Mouse (Mus musculus) intestine, embryonic 15.5 days (tissue): ENCODE measurements around the gene Ankk1. TPM values are rescaled to one million over a fixed set of nuclear protein-coding genes. Genes with fewer than 3 reads are reported as not detected.

Experiments used
- ATAC-seq: fragments of 200-750 bp; cut with Nextera tagmentation; 2 replicates; pipeline ENCODE4 v1.8.0; 2017; ENCODE audit warnings: moderate TSS enrichment, moderate library complexity
- H3K27ac ChIP-seq: fragments of 300-500 bp; sonication (generic); 2 replicates; pipeline ENCODE4 v1.5.1; 2015; ENCODE audit warnings: mild to moderate bottlenecking, inconsistent platforms
- H3K27me3 ChIP-seq: fragments of 300-500 bp; sonication (generic); replicated peaks from 2 replicates; pipeline ENCODE4 v1.6.1; 2015; ENCODE audit warnings: inconsistent platforms
- H3K36me3 ChIP-seq: fragments of 300-500 bp; sonication (generic); 2 replicates; pipeline ENCODE4 v1.6.1; 2015; ENCODE audit warnings: inconsistent platforms
- H3K4me1 ChIP-seq: fragments of 300-500 bp; sonication (generic); replicated peaks from 2 replicates; pipeline ENCODE4 v1.6.1; 2015; ENCODE audit warnings: inconsistent platforms
- H3K4me2 ChIP-seq: fragments of 300-500 bp; sonication (generic); replicated peaks from 2 replicates; pipeline ENCODE4 v1.6.1; 2015; ENCODE audit warnings: mild to moderate bottlenecking, inconsistent platforms
- H3K4me3 ChIP-seq: fragments of 300-500 bp; sonication (generic); replicated peaks from 2 replicates; pipeline ENCODE4 v1.5.1; 2015; ENCODE audit warnings: inconsistent platforms
- H3K9ac ChIP-seq: fragments of 300-500 bp; sonication (generic); 2 replicates; pipeline ENCODE4 v1.6.1; 2015; ENCODE audit warnings: inconsistent platforms
- H3K9me3 ChIP-seq: fragments of 300-500 bp; sonication (generic); 2 replicates; pipeline ENCODE4 v1.6.1; 2016; ENCODE audit warnings: inconsistent platforms
- WGBS: fragments of 180-500 bp; shearing (Covaris S2); methylation state at CpG from one replicate; pipeline ENCODE4 v1.1.7; 2015; 5-methylcytosine and 5-hydroxymethylcytosine counted together
- polyA plus RNA-seq: library from polyadenylated mRNA; unstranded; fragments of >200 nt; fragmentation: Nextera tagmentation; extraction: Ambion mirVana; gene quantifications from 2 replicates; pipeline ENCODE4 v1.2.1, GENCODE M21; 2015

The Ankk1 gene
- not detected in 2 replicates for polyA plus RNA-seq

DNA sequence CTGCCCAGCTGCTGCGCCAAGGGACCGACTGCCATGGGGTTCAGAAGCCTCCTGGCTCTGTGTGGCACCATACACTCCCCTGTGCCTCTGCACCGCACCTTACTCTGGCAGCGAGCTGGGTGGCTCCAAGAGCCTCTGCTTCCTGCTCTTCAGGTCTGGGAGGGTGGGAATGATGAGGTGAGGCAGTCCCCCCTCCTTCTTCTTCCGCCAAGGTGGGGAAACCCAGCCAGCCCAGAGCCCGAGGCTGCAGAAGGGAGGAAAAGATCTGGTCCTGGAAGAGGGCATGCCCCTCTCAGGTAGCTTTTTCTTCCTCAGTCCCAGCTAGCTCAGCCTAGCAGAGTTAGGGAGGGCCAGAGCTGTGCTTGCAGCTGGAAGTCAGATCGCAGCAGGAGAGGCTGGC is at the start of gene Ankk1:
TSS of gene Ankk1 (minus strand) at position 101 of the 400 bp plus-strand sequence.
- Histone ChIP-seq H3K27ac (no peak within 1 kb of the TSS), H3K9ac (no peak within 1 kb of the TSS), H3K4me2 (no peak within 1 kb of the TSS), H3K4me3 (no peak within 1 kb of the TSS), H3K27me3 (no peaks in the 10 kb centered on the region), H3K36me3 (no peaks in the 10 kb centered on the region), H3K4me1 (no peaks in the 10 kb centered on the region), H3K9me3 (no peaks in the 10 kb centered on the region)
- ATAC-seq, result no peak
- 77% methylated on average over 7 of the region's 7 CpGs for WGBS

DNA sequence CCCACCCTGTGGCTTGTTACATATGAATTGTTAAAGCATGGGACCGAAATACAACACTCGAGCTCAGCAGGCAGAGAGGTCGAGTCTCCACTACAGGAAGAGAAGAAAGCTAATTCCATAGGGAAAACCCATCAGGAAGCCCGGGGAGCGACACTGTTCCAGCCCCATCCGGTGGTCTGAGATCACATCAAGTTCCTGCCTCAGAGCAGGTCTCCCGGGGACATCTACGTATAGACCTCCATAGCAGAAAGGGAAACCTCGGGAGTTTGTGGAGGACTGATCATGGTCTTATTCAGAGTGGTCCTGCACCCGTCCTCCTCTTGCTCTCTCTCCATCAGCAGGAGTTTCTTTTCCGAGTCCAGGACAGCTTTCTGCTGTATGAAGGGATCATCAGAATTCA is 45.3 kb upstream of the Ankk1 start:
- no peak for ATAC-seq
- H3K36me3 ChIP-seq, result no peaks in the 10 kb centered on the region
- H3K27me3 ChIP-seq, result no peaks in the 10 kb centered on the region
- H3K4me3 ChIP-seq, result no peak overlapping the region
- no peaks in the 10 kb centered on the region for H3K4me1 ChIP-seq
- no peak overlapping the region for H3K9ac ChIP-seq
- H3K4me2 ChIP-seq, result no peak overlapping the region
- H3K9me3 ChIP-seq, result no peaks in the 10 kb centered on the region
- 62% methylated on average over 11 of the region's 11 CpGs for WGBS
- H3K27ac ChIP-seq, result no peak overlapping the region

DNA sequence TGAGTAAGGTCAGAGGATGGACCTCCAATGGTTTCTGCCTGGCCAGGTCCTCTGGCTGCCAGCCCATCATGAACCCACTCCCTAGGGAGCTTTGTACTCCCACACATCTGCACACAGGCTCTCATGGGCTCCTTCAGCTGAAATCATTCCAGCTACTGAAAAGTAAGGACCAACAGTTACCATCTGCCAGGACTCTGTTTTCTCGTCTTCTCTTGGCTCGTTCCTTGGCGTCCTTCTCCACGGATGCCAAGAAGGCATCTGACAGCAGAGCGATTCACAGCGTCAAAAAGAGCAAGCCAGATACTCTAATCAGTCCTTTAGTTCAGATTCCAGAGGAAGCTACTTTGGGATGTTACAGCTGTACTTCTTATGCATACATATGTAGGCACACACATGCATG is 44.1 kb upstream of the Ankk1 start:
- H3K27ac ChIP-seq, result no peak overlapping the region
- H3K36me3 ChIP-seq, result no peaks in the 10 kb centered on the region
- ATAC-seq, result no peak
- no peaks in the 10 kb centered on the region for H3K9me3 ChIP-seq
- 86% methylated on average over 6 of the region's 6 CpGs for WGBS
- H3K4me2 ChIP-seq, result no peak overlapping the region
- no peak overlapping the region for H3K4me3 ChIP-seq
- no peaks in the 10 kb centered on the region for H3K27me3 ChIP-seq
- no peaks in the 10 kb centered on the region for H3K4me1 ChIP-seq
- no peak overlapping the region for H3K9ac ChIP-seq

DNA sequence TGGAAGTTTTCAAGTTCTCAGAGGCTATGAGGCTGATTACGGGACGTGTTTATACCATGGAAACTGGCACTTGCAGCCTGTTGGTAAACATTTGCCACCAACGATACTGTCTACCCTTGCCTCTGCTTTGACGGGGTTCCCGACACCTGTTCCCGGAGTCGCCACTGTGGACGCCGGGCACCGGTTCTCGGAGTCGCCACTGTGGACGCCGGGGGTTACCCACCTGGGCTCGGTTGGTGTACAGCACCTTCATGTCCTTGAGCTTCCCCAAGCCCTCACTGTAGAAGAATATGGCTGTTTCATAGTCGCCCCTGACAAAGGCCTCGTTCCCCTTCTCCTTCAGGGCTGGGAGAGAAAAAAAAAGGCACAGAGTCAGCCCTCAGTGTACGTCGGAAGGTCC is 43.2 kb upstream of the Ankk1 start:
- H3K9me3 ChIP-seq, result no peaks in the 10 kb centered on the region
- H3K36me3 ChIP-seq, result no peaks in the 10 kb centered on the region
- H3K4me2 ChIP-seq, result no peak overlapping the region
- ATAC-seq, result no peak
- H3K9ac ChIP-seq, result no peak overlapping the region
- no peak overlapping the region for H3K4me3 ChIP-seq
- H3K4me1 ChIP-seq, result no peaks in the 10 kb centered on the region
- H3K27me3 ChIP-seq, result no peaks in the 10 kb centered on the region
- H3K27ac ChIP-seq, result no peak overlapping the region
- 95% methylated on average over 19 of the region's 19 CpGs for WGBS

DNA sequence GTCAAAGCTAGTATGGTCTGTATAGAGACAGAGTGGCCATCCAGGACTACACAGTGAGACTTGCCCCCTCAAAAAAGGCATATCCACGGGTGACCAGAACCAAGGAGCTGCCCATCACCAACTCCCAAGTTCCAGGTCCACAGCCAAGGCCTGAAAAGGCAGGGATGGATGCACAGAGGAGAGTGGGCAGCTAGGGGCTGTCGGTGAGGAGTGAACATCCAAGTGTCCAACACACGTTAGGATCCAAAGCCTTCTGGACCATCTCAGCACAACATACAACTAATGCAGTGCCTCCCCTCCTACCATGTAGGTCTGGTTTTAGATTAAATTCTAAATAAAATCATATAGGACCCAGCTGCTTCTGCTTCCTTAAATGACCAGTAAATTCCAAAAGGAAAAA is 29.3 kb upstream of the Ankk1 start:
- H3K27ac ChIP-seq, result no peak overlapping the region
- H3K9ac ChIP-seq, result no peak overlapping the region
- 80% methylated on average over 3 of the region's 3 CpGs for WGBS
- no peaks in the 10 kb centered on the region for H3K9me3 ChIP-seq
- no peaks in the 10 kb centered on the region for H3K27me3 ChIP-seq
- no peak overlapping the region for H3K4me3 ChIP-seq
- H3K36me3 ChIP-seq, result no peaks in the 10 kb centered on the region
- ATAC-seq, result no peak
- H3K4me1 ChIP-seq, result no peaks in the 10 kb centered on the region
- H3K4me2 ChIP-seq, result no peak overlapping the region

DNA sequence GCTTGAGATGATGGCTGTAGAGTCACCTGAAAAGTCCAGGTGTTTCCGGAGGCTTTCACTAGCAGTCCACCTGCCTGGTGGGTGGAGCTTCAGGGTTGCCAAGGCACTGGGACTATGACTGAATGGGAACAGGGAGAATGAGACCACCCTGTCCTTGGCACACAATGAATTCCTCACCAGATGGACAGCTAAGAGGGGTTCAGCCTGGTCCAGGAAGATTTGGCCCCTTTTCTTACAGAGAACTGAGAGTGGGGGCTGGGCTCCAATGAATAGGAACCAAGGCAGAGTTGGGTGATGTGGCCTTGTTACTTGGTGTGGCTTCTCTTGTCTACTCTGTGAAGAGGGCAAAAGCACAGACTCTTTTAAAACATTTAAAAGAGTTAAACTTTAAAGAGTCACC is 25.6 kb upstream of the Ankk1 start:
- Histone ChIP-seq H3K4me2 (no peak overlapping the region), H3K36me3 (no peaks in the 10 kb centered on the region), H3K27ac (no peak overlapping the region), H3K27me3 (no peaks in the 10 kb centered on the region), H3K9me3 (no peaks in the 10 kb centered on the region), H3K9ac (no peak overlapping the region), H3K4me3 (no peak overlapping the region), H3K4me1 (no peaks in the 10 kb centered on the region)
- WGBS, result 93% methylated on average over 1 of the region's 1 CpGs
- ATAC-seq, result no peak

DNA sequence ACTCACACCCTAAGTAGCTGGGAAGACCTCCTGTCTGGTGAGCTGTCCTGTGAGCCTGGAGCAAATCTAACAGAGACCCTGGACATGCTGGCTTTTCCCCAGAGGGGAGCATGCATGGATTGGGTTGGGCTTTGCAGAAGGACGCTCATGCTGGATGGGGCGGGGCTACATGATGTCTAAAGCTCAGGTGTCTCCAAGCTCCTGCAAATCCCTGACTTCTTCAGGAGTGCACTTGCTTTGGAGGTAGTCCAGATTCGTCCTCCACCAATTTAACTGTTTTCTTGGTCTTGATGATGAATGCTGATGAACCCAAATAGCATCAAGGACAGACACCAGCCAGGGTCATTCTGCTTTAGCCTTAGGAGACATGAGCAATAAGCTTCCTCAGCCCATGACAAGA is 23.7 kb upstream of the Ankk1 start:
- H3K9me3 ChIP-seq, result no peaks in the 10 kb centered on the region
- no peaks in the 10 kb centered on the region for H3K4me1 ChIP-seq
- ATAC-seq, result no peak
- H3K4me2 ChIP-seq, result no peak overlapping the region
- H3K27me3 ChIP-seq, result no peaks in the 10 kb centered on the region
- no peaks in the 10 kb centered on the region for H3K36me3 ChIP-seq
- H3K9ac ChIP-seq, result no peak overlapping the region
- H3K27ac ChIP-seq, result no peak overlapping the region
- H3K4me3 ChIP-seq, result no peak overlapping the region
- WGBS, result 78% methylated on average over 3 of the region's 3 CpGs

DNA sequence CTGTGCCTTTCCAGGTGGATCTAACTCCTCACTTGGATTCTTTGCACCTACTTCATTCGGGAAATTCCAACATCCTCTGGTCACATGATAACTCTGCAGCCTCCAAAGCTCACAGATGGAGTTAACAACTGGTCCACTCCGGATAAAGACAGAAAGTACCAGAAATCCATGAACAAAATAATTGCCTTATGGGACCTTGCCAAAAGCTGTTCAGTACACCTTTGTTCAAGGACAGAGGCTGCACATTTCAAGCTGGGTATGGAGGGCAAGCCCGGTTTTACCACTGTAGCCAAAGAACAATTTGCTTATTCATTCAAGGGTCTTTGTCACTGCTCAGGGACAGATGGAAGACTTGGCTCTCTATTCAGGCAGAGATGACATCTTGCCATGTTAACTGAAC is 15.8 kb upstream of the Ankk1 start:
- 81% methylated on average over 3 of the region's 3 CpGs for WGBS
- H3K4me3 ChIP-seq, result no peak overlapping the region
- H3K36me3 ChIP-seq, result no peaks in the 10 kb centered on the region
- H3K9me3 ChIP-seq, result no peaks in the 10 kb centered on the region
- H3K27me3 ChIP-seq, result no peaks in the 10 kb centered on the region
- ATAC-seq, result no peak
- H3K9ac ChIP-seq, result no peak overlapping the region
- H3K4me1 ChIP-seq, result no peaks in the 10 kb centered on the region
- no peak overlapping the region for H3K27ac ChIP-seq
- H3K4me2 ChIP-seq, result no peak overlapping the region

DNA sequence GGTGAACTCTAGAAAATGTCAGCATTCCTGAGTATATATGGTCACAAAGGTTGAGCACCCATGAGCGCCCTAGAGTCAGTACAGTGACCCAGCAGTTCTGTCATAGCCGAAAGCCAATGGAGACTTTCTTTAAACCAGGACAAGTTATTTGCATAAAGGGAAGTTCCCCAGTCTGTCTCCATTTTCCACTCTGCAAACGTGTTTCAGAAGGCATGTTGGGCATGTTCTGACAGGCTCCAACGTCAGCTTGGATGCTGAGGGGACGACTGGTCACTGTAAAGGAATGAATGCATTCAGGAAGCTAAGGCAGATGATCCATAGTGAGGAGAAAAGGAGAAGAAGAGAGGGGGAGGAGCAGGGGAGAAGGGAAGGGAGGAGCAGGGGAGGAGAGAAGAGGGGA is 657 bp upstream of the Ankk1 start:
- 66% methylated on average over 5 of the region's 5 CpGs for WGBS

DNA sequence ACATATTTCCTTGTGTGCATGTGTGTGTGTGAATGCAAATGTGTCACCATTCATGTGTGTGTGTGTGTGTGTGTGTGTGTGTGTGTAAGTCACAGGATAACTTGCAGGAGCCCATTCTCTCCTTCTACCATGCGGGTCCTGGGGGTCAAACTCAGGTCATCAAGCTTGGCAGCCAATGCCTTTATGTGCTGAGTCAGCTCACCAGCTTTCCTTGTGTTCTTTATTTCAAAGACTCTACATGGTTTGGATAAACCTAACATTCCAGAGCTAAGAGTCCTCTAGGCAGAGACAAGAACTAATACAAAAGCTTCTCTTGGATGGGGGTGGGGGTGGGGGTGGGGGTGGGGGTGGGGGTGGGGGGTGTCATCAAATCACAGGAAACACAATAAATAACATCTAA is 1.2 kb downstream of the Ankk1 start:
- H3K36me3 ChIP-seq, result no peaks in the 10 kb centered on the region
- no peaks in the 10 kb centered on the region for H3K27me3 ChIP-seq
- ATAC-seq, result no peak
- no peak overlapping the region for H3K27ac ChIP-seq
- no peak overlapping the region for H3K4me2 ChIP-seq
- H3K9me3 ChIP-seq, result no peaks in the 10 kb centered on the region
- H3K9ac ChIP-seq, result no peak overlapping the region
- H3K4me3 ChIP-seq, result no peak overlapping the region
- no peaks in the 10 kb centered on the region for H3K4me1 ChIP-seq
- WGBS, result 55% methylated on average over 1 of the region's 1 CpGs

More for the DNA sequence above, 657 bp upstream of the Ankk1 start:
- no peaks in the 10 kb centered on the region for H3K27me3 ChIP-seq
- H3K4me3 ChIP-seq, result no peak overlapping the region
- no peak overlapping the region for H3K4me2 ChIP-seq
- ATAC-seq, result no peak
- no peak overlapping the region for H3K9ac ChIP-seq
- H3K27ac ChIP-seq, result no peak overlapping the region
- no peaks in the 10 kb centered on the region for H3K9me3 ChIP-seq
- H3K4me1 ChIP-seq, result no peaks in the 10 kb centered on the region
- H3K36me3 ChIP-seq, result no peaks in the 10 kb centered on the region

DNA sequence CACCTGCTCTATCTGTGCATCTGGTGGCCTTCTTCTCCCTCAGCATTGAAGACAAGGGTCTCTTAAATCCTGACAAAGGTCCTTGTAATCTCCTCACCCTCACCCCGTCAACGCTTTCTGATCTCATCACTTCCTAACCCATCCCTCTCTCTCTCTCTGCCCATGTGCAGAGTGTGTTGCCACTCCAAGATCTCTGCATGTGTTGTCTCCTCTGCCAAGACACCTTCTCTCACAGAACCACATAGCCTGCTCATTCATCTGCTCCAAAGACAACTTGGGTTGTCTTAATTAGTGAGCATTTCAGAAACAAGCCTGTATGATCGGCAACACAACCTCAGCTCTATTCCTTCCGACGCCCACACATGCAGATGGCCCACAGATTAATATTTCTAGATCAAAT is 3.0 kb downstream of the Ankk1 start:
- H3K4me3 ChIP-seq, result no peak overlapping the region
- WGBS, result 82% methylated on average over 5 of the region's 5 CpGs
- ATAC-seq, result no peak
- H3K9ac ChIP-seq, result no peak overlapping the region
- H3K36me3 ChIP-seq, result no peaks in the 10 kb centered on the region
- H3K9me3 ChIP-seq, result no peaks in the 10 kb centered on the region
- no peak overlapping the region for H3K27ac ChIP-seq
- no peaks in the 10 kb centered on the region for H3K27me3 ChIP-seq
- H3K4me2 ChIP-seq, result no peak overlapping the region
- H3K4me1 ChIP-seq, result no peaks in the 10 kb centered on the region

DNA sequence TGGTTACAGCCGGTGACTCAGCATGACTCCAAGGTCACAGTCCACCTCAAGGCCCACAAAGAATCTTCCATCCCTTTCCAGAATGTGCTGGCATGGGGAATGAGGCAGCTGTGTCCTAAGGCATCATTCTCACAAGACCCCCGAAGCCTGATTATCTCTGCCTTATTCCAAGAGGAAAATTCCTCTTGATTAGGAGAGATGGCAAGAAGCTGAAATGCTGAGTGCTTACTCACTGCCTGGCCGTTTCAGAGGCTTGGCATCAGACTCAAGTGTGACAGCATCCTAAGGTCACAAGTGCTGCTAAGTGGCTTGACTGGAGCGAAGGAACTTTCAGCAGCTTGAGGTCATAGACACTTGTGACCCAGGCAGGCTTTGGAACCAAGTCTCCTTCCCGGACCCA is 16.2 kb downstream of the Ankk1 start:
- no peak overlapping the region for H3K27ac ChIP-seq
- no peaks in the 10 kb centered on the region for H3K4me1 ChIP-seq
- no peaks in the 10 kb centered on the region for H3K27me3 ChIP-seq
- no peak for ATAC-seq
- H3K9ac ChIP-seq, result no peak overlapping the region
- no peaks in the 10 kb centered on the region for H3K9me3 ChIP-seq
- H3K36me3 ChIP-seq, result no peaks in the 10 kb centered on the region
- 78% methylated on average over 5 of the region's 5 CpGs for WGBS
- H3K4me3 ChIP-seq, result no peak overlapping the region
- H3K4me2 ChIP-seq, result no peak overlapping the region

DNA sequence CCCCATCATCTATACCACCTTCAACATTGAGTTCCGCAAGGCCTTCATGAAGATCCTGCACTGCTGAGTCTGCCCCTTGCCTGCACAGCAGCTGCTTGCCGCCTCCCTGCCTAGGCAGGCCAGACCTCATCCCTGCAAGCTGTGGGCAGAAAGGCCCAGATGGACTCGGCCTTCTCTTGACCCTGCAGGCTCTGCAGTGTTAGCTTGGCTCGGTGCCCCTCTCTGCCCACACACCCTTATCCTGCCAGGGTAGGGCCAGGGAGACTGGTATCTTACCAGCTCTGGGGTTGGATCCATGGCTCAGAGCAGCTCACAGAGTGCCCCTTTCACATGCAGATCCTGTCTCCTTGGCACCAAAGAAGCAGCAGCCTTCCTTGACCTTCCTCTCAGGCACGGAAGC is 19.8 kb downstream of the Ankk1 start:
- H3K27me3 ChIP-seq, result no peaks in the 10 kb centered on the region
- H3K9me3 ChIP-seq, result no peaks in the 10 kb centered on the region
- H3K27ac ChIP-seq, result no peak overlapping the region
- H3K4me1 ChIP-seq, result no peaks in the 10 kb centered on the region
- no peak overlapping the region for H3K9ac ChIP-seq
- ATAC-seq, result no peak
- 94% methylated on average over 5 of the region's 5 CpGs for WGBS
- H3K4me2 ChIP-seq, result no peak overlapping the region
- no peaks in the 10 kb centered on the region for H3K36me3 ChIP-seq
- H3K4me3 ChIP-seq, result no peak overlapping the region

DNA sequence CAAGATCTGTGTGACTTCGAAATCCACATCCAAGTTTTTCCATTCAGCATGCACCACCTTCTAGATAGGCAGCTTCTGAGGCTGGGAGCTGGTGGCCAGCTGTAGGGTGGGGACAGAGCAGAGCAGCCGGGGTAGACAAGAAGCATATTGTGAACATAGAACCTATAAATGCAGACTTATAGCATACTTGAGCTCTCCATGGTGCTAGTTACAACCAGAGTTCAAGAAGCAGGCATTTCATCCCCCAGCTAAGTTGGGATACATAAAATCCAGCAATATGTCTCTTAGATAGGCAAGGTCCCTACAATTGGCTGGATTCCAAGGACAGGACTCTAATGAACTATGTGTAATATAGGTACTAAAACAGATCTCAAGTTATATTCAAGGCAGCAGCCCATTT is 23.1 kb downstream of the Ankk1 start:
- Histone ChIP-seq H3K9me3 (no peaks in the 10 kb centered on the region), H3K4me1 (no peaks in the 10 kb centered on the region), H3K4me3 (no peak overlapping the region), H3K4me2 (no peak overlapping the region), H3K36me3 (no peaks in the 10 kb centered on the region), H3K9ac (no peak overlapping the region), H3K27me3 (no peaks in the 10 kb centered on the region), H3K27ac (no peak overlapping the region)
- 52% methylated on average over 2 of the region's 2 CpGs for WGBS
- ATAC-seq, result no peak
